Mouse (Mus musculus) midbrain, embryonic 11.5 days (tissue): ENCODE measurements around the gene Exoc6b. TPM values are rescaled to one million over a fixed set of nuclear protein-coding genes. Genes with fewer than 3 reads are reported as not detected.

ENCODE experiments used
- ATAC-seq: fragments of 200-750 bp; cut with Nextera tagmentation; 2 replicates; pipeline ENCODE4 v1.8.0; 2017; ENCODE audit warnings: moderate TSS enrichment, moderate library complexity; ENCODE audit not compliant: low FRiP score
- DNase-seq: peaks from one replicate; pipeline ENCODE4 v3.0.0; 2015; ENCODE audit warnings: low spot score; ENCODE audit errors: missing footprints
- H3K27ac ChIP-seq: fragments of 300-500 bp; sonication (generic); 2 replicates; pipeline ENCODE4 v1.5.1; 2014; ENCODE audit warnings: low read depth, low read length
- H3K27me3 ChIP-seq: fragments of 300-500 bp; sonication (generic); 2 replicates; pipeline ENCODE4 v1.6.1; 2014; ENCODE audit warnings: mild to moderate bottlenecking, low read length, moderate library complexity, mixed read lengths; ENCODE audit not compliant: control insufficient read depth, insufficient read depth
- H3K36me3 ChIP-seq: fragments of 300-500 bp; sonication (generic); 2 replicates; pipeline ENCODE4 v1.6.1; 2014; ENCODE audit warnings: mild to moderate bottlenecking, low read length, moderate library complexity, mixed read lengths; ENCODE audit not compliant: control insufficient read depth, insufficient read depth
- H3K4me1 ChIP-seq: fragments of 300-500 bp; sonication (generic); 2 replicates; pipeline ENCODE4 v1.6.1; 2014; ENCODE audit warnings: low read length; ENCODE audit not compliant: control insufficient read depth, insufficient read depth
- H3K4me2 ChIP-seq: fragments of 300-500 bp; sonication (generic); 2 replicates; pipeline ENCODE4 v1.6.1; 2014; ENCODE audit warnings: mild to moderate bottlenecking, moderate library complexity
- H3K4me3 ChIP-seq: fragments of 300-500 bp; sonication (generic); 2 replicates; pipeline ENCODE4 v1.5.1; 2014; ENCODE audit warnings: low read depth, low read length
- H3K9ac ChIP-seq: fragments of 300-500 bp; sonication (generic); 2 replicates; pipeline ENCODE4 v1.6.1; 2014; ENCODE audit warnings: low read length
- H3K9me3 ChIP-seq: fragments of 300-500 bp; sonication (generic); 2 replicates; pipeline ENCODE4 v1.6.1; 2016; ENCODE audit warnings: low read length; ENCODE audit not compliant: control insufficient read depth
- WGBS: fragments of 180-500 bp; shearing (Covaris S2); extraction: QIAGEN DNeasy Blood & Tissue Kit; methylation state at CpG from one replicate; pipeline ENCODE4 v1.1.7; 2014; 5-methylcytosine and 5-hydroxymethylcytosine counted together
- polyA plus RNA-seq: library from polyadenylated mRNA; unstranded; fragments of >200 nt; fragmentation: Nextera tagmentation; extraction: Ambion mirVana; gene quantifications from 2 replicates; pipeline ENCODE4 v1.2.1, GENCODE M21; 2014

The Exoc6b gene
- polyA plus RNA-seq, 1 experiment from 2014 or later, result 32.0 TPM

- H3K4me2 ChIP-seq, result no peak overlapping the region
- H3K9me3 ChIP-seq, result no peaks in the 10 kb centered on the region
- H3K36me3 ChIP-seq, result no peaks in the 10 kb centered on the region
- H3K4me3 ChIP-seq, result no peak overlapping the region
- H3K4me1 ChIP-seq, result peaks cover 2% of the 10 kb centered on the region; the same call in 1 of the 2 replicates
- WGBS, result 47% methylated on average over 2 of the region's 2 CpGs
- H3K27ac ChIP-seq, result no peak overlapping the region
- DNase-seq, result no peak
- ATAC-seq, result no peak
- no peaks in the 10 kb centered on the region for H3K27me3 ChIP-seq
- no peak overlapping the region for H3K9ac ChIP-seq
These were observed 52.3 kb downstream of the Exoc6b start for GRCm38 (mm10) chr6:85017011-85017410.

GRCm38 (mm10) chr6:85013906-85014305, 55.4 kb downstream of the Exoc6b start:
- Histone ChIP-seq H3K4me1 (peaks cover 2% of the 10 kb centered on the region; the same call in 1 of the 2 replicates), H3K4me3 (no peak overlapping the region), H3K9ac (no peak overlapping the region), H3K36me3 (no peaks in the 10 kb centered on the region), H3K9me3 (no peaks in the 10 kb centered on the region), H3K4me2 (no peak overlapping the region), H3K27me3 (no peaks in the 10 kb centered on the region), H3K27ac (no peak overlapping the region)
- 90% methylated on average over 2 of the region's 2 CpGs for WGBS
- ATAC-seq, result no peak
- DNase-seq, result no peak

- ATAC-seq (no peak), DNase-seq (no peak)
- H3K9me3 ChIP-seq, result no peaks in the 10 kb centered on the region
- H3K4me1 ChIP-seq, result no peaks in the 10 kb centered on the region
- 93% methylated on average over 2 of the region's 2 CpGs for WGBS
- H3K4me2 ChIP-seq, result no peak overlapping the region
- no peak overlapping the region for H3K27ac ChIP-seq
- H3K9ac ChIP-seq, result no peak overlapping the region
- no peaks in the 10 kb centered on the region for H3K27me3 ChIP-seq
- no peak overlapping the region for H3K4me3 ChIP-seq
- no peaks in the 10 kb centered on the region for H3K36me3 ChIP-seq
These were observed 58.9 kb downstream of the Exoc6b start for GRCm38 (mm10) chr6:85010397-85010796.

- Histone ChIP-seq H3K27me3 (no peaks in the 10 kb centered on the region), H3K9ac (no peak overlapping the region), H3K27ac (no peak overlapping the region), H3K4me1 (no peaks in the 10 kb centered on the region), H3K36me3 (no peaks in the 10 kb centered on the region), H3K4me3 (no peak overlapping the region), H3K4me2 (no peak overlapping the region), H3K9me3 (no peaks in the 10 kb centered on the region)
- DNase-seq (no peak), ATAC-seq (no peak)
These were observed 73.9 kb downstream of the Exoc6b start for GRCm38 (mm10) chr6:84995418-84995817.

- no peaks in the 10 kb centered on the region for H3K36me3 ChIP-seq
- no peak overlapping the region for H3K27ac ChIP-seq
- no peaks in the 10 kb centered on the region for H3K9me3 ChIP-seq
- no peak overlapping the region for H3K4me3 ChIP-seq
- no peak overlapping the region for H3K4me2 ChIP-seq
- H3K9ac ChIP-seq, result no peak overlapping the region
- no peak for DNase-seq
- H3K27me3 ChIP-seq, result no peaks in the 10 kb centered on the region
- ATAC-seq, result no peak
- H3K4me1 ChIP-seq, result no peaks in the 10 kb centered on the region
- 64% methylated on average over 3 of the region's 3 CpGs for WGBS
These were observed 92.7 kb downstream of the Exoc6b start for GRCm38 (mm10) chr6:84976563-84976971.

GRCm38 (mm10) chr6:84968531-84968930, 100.8 kb downstream of the Exoc6b start:
- H3K4me1 ChIP-seq, result no peaks in the 10 kb centered on the region
- no peaks in the 10 kb centered on the region for H3K9me3 ChIP-seq
- no peak overlapping the region for H3K4me3 ChIP-seq
- no peak for ATAC-seq
- DNase-seq, result no peak
- no peak overlapping the region for H3K4me2 ChIP-seq
- no peak overlapping the region for H3K9ac ChIP-seq
- no peaks in the 10 kb centered on the region for H3K36me3 ChIP-seq
- no peak overlapping the region for H3K27ac ChIP-seq
- 90% methylated on average over 1 of the region's 1 CpGs for WGBS
- no peaks in the 10 kb centered on the region for H3K27me3 ChIP-seq

- ATAC-seq, result no peak
- DNase-seq, result no peak
- Histone ChIP-seq H3K4me2 (no peak overlapping the region), H3K9ac (no peak overlapping the region), H3K4me1 (peaks cover 5% of the 10 kb centered on the region; the same call in 1 of the 2 replicates), H3K36me3 (no peaks in the 10 kb centered on the region), H3K27ac (no peak overlapping the region), H3K9me3 (no peaks in the 10 kb centered on the region), H3K4me3 (no peak overlapping the region), H3K27me3 (no peaks in the 10 kb centered on the region)
- 84% methylated on average over 5 of the region's 5 CpGs for WGBS
These were observed 104.4 kb downstream of the Exoc6b start for GRCm38 (mm10) chr6:84964729-84965415.

- no peaks in the 10 kb centered on the region for H3K9me3 ChIP-seq
- H3K4me1 ChIP-seq, result peaks cover 11% of the 10 kb centered on the region; the same call in 1 of the 2 replicates
- H3K9ac ChIP-seq, result no peak overlapping the region
- ATAC-seq (no peak), DNase-seq (no peak)
- H3K4me3 ChIP-seq, result no peak overlapping the region
- WGBS, result 82% methylated on average over 1 of the region's 1 CpGs
- no peaks in the 10 kb centered on the region for H3K36me3 ChIP-seq
- H3K4me2 ChIP-seq, result no peak overlapping the region
- no peak overlapping the region for H3K27ac ChIP-seq
- no peaks in the 10 kb centered on the region for H3K27me3 ChIP-seq
These were observed 106.3 kb downstream of the Exoc6b start for GRCm38 (mm10) chr6:84963044-84963443.

GRCm38 (mm10) chr6:84961763-84962162, 107.5 kb downstream of the Exoc6b start:
- Histone ChIP-seq H3K36me3 (no peaks in the 10 kb centered on the region), H3K27me3 (no peaks in the 10 kb centered on the region), H3K9ac (no peak overlapping the region), H3K4me3 (no peak overlapping the region), H3K4me1 (peaks cover 11% of the 10 kb centered on the region; the same call in 1 of the 2 replicates), H3K9me3 (no peaks in the 10 kb centered on the region), H3K4me2 (no peak overlapping the region), H3K27ac (no peak overlapping the region)
- ATAC-seq (no peak), DNase-seq (no peak)
- 94% methylated on average over 3 of the region's 3 CpGs for WGBS
